ENCODE assay signal across 9 mouse cellular contexts in genomic region chr3:129308102-129308752, GRCm38 (mm10). TPM values are rescaled to one million over a fixed set of nuclear protein-coding genes. Genes with fewer than 3 reads are reported as not detected.
DNase-seq lines count a peak whose midpoint lies in the region; ATAC-seq and TF ChIP-seq lines count a peak whose summit lies in the region.
"Had no signal": no experiment of that assay in that cellular context is flagged by ENCODE, and none has a peak within 500 bp of the region (broad histone marks: within the 10 kb centered on the region; RNA-seq: fewer than 3 reads in every experiment).

No protein-coding gene starts in this region.

- no peak overlapping the region for H3K9ac ChIP-seq in heart, postnatal 0 days (replicated peaks; ENCODE audit: low read depth, low read length)
- 0 out of 2 replicates have a peak overlapping the region, but pooled peaks have one; percentile 11 for H3K9ac ChIP-seq in neural tube, embryonic 14.5 days (replicated peaks; ENCODE audit: low read depth, low read length)
- H3K9ac ChIP-seq: lung, embryonic 15.5 days had no signal

- H3K9me3 ChIP-seq in heart, postnatal 0 days (replicated peaks; ENCODE audit: control insufficient read depth, low read length), result no peaks in the 10 kb centered on the region
- no peaks in the 10 kb centered on the region for H3K9me3 ChIP-seq in neural tube, embryonic 14.5 days (ENCODE audit: control insufficient read depth, low read length)
- H3K9me3 ChIP-seq: lung, embryonic 15.5 days had no signal

- H3K4me2 ChIP-seq in heart, postnatal 0 days (ENCODE audit: low read depth, low read length), result no peak overlapping the region
- H3K4me2 ChIP-seq in neural tube, embryonic 14.5 days (ENCODE audit: low read depth, low read length), result no peak overlapping the region
- H3K4me2 ChIP-seq: lung, embryonic 15.5 days had no signal

- 25% methylated on average over 10 of the region's 10 CpGs for WGBS in heart, postnatal 0 days
- 45% methylated on average over 10 of the region's 10 CpGs for WGBS in neural tube, embryonic 14.5 days

- no peaks in the 10 kb centered on the region for H3K27me3 ChIP-seq in heart, postnatal 0 days (ENCODE audit: control insufficient read depth, insufficient read depth, low read length)
- no peaks in the 10 kb centered on the region for H3K27me3 ChIP-seq in neural tube, embryonic 14.5 days (ENCODE audit: control insufficient read depth, insufficient read depth, low read length)
- H3K27me3 ChIP-seq: lung, embryonic 15.5 days had no signal

- peak; percentile 68 for DNase-seq in heart, postnatal 0 days (ENCODE audit: low spot score)
- DNase-seq in heart, postnatal 4 days, result no peak
- DNase-seq in CD4-positive, CD25-positive, alpha-beta regulatory T cell, adult 2 months (ENCODE audit: low read depth, low spot score), result peak; percentile 77
- peak; percentile 46 for DNase-seq in brain, embryonic 18.5 days (ENCODE audit: low read depth, low spot score)
- DNase-seq in gastrocnemius, postnatal 4 days (ENCODE audit: low spot score in 2 of 2), result no peak

- H3K4me1 ChIP-seq in heart, postnatal 0 days (ENCODE audit: control insufficient read depth, insufficient read depth), result no peaks in the 10 kb centered on the region
- H3K4me1 ChIP-seq in neural tube, embryonic 14.5 days (ENCODE audit: control insufficient read depth, insufficient read depth, low read length), result no peaks in the 10 kb centered on the region
- H3K4me1 ChIP-seq: lung, embryonic 15.5 days had no signal

- no peak overlapping the region for H3K4me3 ChIP-seq in heart, postnatal 0 days (ENCODE audit: low read depth, low read length)
- H3K4me3 ChIP-seq in neural tube, embryonic 14.5 days (ENCODE audit: low read depth, low read length), result no peak overlapping the region
- H3K4me3 ChIP-seq: lung, embryonic 15.5 days had no signal

- peak; percentile 63 for TF ChIP-seq CTCF in heart, postnatal 0 days (IDR thresholded peaks at IDR 0.05; ENCODE audit: low read depth)

- no peaks in the 10 kb centered on the region for H3K36me3 ChIP-seq in heart, postnatal 0 days (replicated peaks; ENCODE audit: control insufficient read depth, insufficient read depth, low read length)
- no peaks in the 10 kb centered on the region for H3K36me3 ChIP-seq in neural tube, embryonic 14.5 days (ENCODE audit: control insufficient read depth, insufficient read depth, low read length)

- no peak for TF ChIP-seq EP300 in heart, postnatal 0 days (IDR thresholded peaks at IDR 0.05; ENCODE audit: low read depth)

- no peak overlapping the region for H3K27ac ChIP-seq in heart, postnatal 0 days (ENCODE audit: low read depth)
- H3K27ac ChIP-seq in neural tube, embryonic 14.5 days (ENCODE audit: low read depth, low read length), result no peak overlapping the region
- H3K27ac ChIP-seq: lung, embryonic 15.5 days had no signal

- no peak for ATAC-seq in heart, postnatal 0 days (ENCODE audit: insufficient read depth, low read depth)
- ATAC-seq in inflammation-experienced regulatory T-cells, adult 6 months, result peak; percentile 83
- ATAC-seq in neural tube, embryonic 14.5 days (ENCODE audit: low read depth), result peak; percentile 82; the same call in 1 of the 2 replicates
- ATAC-seq in erythroblast, adult 5-6 weeks (replicated peaks; ENCODE audit: low FRiP score, poor library complexity, severe bottlenecking), result no peak

RNA-seq across cellular contexts. Expression of gene Enpep, which starts 24.3 kb away (rescaled TPM):
- total RNA-seq in heart, postnatal 0 days (2014; rRNA removed; ENCODE audit: low replicate concordance), result 8.4 and 11.2 TPM in 2 replicates
- polyA plus RNA-seq in heart, postnatal 0 days (2015; fragmentation: Nextera tagmentation; extraction: Ambion mirVana), result 8.3 and 9.0 TPM in 2 replicates
- total RNA-seq in heart, postnatal 4 days (2021), result 1 to 10 TPM; 8.3 to 8.8 TPM
- polyA plus RNA-seq in inflammation-experienced regulatory T-cells, adult 6 months (2017; shearing (Covaris generic)), result not detected
- 1.7 and 2.4 TPM in 2 replicates for polyA plus RNA-seq in neural tube, embryonic 14.5 days (2014; fragmentation: Nextera tagmentation; extraction: Ambion mirVana)
- total RNA-seq in erythroblast, adult 5-6 weeks (2015; ENCODE audit: low replicate concordance), result not detected in 2 replicates
- total RNA-seq in erythroblast, adult 5-6 weeks (2017; ENCODE audit: low replicate concordance), result not detected in 2 replicates
- 1 to 10 TPM; 3.4 to 3.7 TPM for total RNA-seq in gastrocnemius, postnatal 4 days (2021)

Comparison
In these comparisons a context has a peak if more than half of its experiments do, and no peak if none do; other contexts are left out.
1. DNase-seq: peak in heart, postnatal 0 days (single experiment), CD4-positive, CD25-positive, alpha-beta regulatory T cell, adult 2 months (single experiment) and brain, embryonic 18.5 days (single experiment); none in heart, postnatal 4 days (single experiment) and gastrocnemius, postnatal 4 days (0 of 2).
2. ATAC-seq: peak in inflammation-experienced regulatory T-cells, adult 6 months (single experiment) and neural tube, embryonic 14.5 days (single experiment); none in heart, postnatal 0 days (single experiment) and erythroblast, adult 5-6 weeks (single experiment).